Mouse (Mus musculus) CH12.LX (cell line): Measurements from ENCODE around the gene Ddr1. TPM values are rescaled to one million over a fixed set of nuclear protein-coding genes. Genes with fewer than 3 reads are reported as not detected.

ENCODE experiments used
- DNase-seq: peaks from one replicate; pipeline ENCODE4 v3.0.0-alpha.2; 2013; ENCODE audit errors: extremely low read depth
- H3K27ac ChIP-seq: 2 replicates; pipeline ENCODE4 v1.5.1; 2012; ENCODE audit warnings: low read depth, mild to moderate bottlenecking, control low read depth, moderate library complexity; ENCODE audit not compliant: insufficient read depth
- H3K27me3 ChIP-seq: replicated peaks from 2 replicates; pipeline ENCODE3; 2012; ENCODE audit warnings: inconsistent platforms
- H3K36me3 ChIP-seq, 2 experiments: replicated peaks in 1 of 2; 2 replicates each; pipeline versions ENCODE3 to v1.6.1; 2012; ENCODE audit warnings: inconsistent platforms in 1 of 2, low read length in 1 of 2, mild to moderate bottlenecking in 1 of 2, mixed read lengths in 1 of 2, moderate library complexity in 1 of 2; ENCODE audit not compliant: control insufficient read depth in 1 of 2, insufficient read depth in 1 of 2
- H3K4me1 ChIP-seq, 2 experiments: 2 replicates each; pipeline ENCODE4 v1.6.1; 2012; ENCODE audit warnings: inconsistent platforms in 1 of 2, moderate library complexity in 1 of 2; ENCODE audit not compliant: insufficient read depth in 2 of 2, control insufficient read depth in 1 of 2
- H3K4me2 ChIP-seq: 2 replicates; pipeline ENCODE4 v1.6.1; 2012; ENCODE audit warnings: low read depth, mild to moderate bottlenecking, control low read depth; ENCODE audit not compliant: poor library complexity, insufficient read depth, severe bottlenecking
- H3K4me3 ChIP-seq, 3 experiments: fragments of 150-350 bp in 1 of 3; sonication (generic) in 1 of 3; replicated peaks in 1 of 3; 2 replicates each; pipeline versions ENCODE3 to v1.5.1; 2011 to 2012; ENCODE audit warnings: low read depth in 2 of 3, low read length in 2 of 3, mild to moderate bottlenecking in 2 of 3, moderate library complexity in 2 of 3, control low read depth in 1 of 3, improper control_type of control experiment in 1 of 3, inconsistent platforms in 1 of 3, mixed read lengths in 1 of 3; ENCODE audit not compliant: poor library complexity in 1 of 3
- H3K79me2 ChIP-seq: replicated peaks from 2 replicates; pipeline ENCODE4 v1.6.1; 2012; ENCODE audit warnings: mild to moderate bottlenecking, moderate library complexity; ENCODE audit not compliant: control insufficient read depth, poor library complexity, insufficient read depth, severe bottlenecking; ENCODE audit errors: extremely low read depth
- H3K9ac ChIP-seq: 2 replicates; pipeline ENCODE4 v1.6.1; 2012; ENCODE audit warnings: low read depth, mild to moderate bottlenecking, control low read depth, moderate library complexity; ENCODE audit not compliant: insufficient read depth
- H3K9me3 ChIP-seq: replicated peaks from 2 replicates; pipeline ENCODE3; 2012; ENCODE audit warnings: low read length, inconsistent platforms, mixed read lengths
- CHD2 ChIP-seq: IDR thresholded peaks from 2 replicates; pipeline ENCODE4 v1.6.1; 2011; ENCODE audit warnings: low read length, improper control_type of control experiment
- E2F4 ChIP-seq: IDR thresholded peaks from 2 replicates; pipeline ENCODE4 v1.6.1; 2011; ENCODE audit warnings: low read depth, low read length, improper control_type of control experiment; ENCODE audit not compliant: insufficient replicate concordance
- ELF1 ChIP-seq: IDR thresholded peaks from 2 replicates; pipeline ENCODE4 v1.6.1; 2014; ENCODE audit warnings: low read depth, mild to moderate bottlenecking, inconsistent platforms, low read length, improper control_type of control experiment
- ETS1 ChIP-seq: conservative IDR thresholded peaks from 2 replicates; pipeline ENCODE4 v1.6.1; 2012; ENCODE audit warnings: low read depth, mild to moderate bottlenecking, inconsistent platforms, low read length, improper control_type of control experiment, moderate library complexity
- GABPA ChIP-seq: IDR thresholded peaks from 2 replicates; pipeline ENCODE4 v1.6.1; 2012; ENCODE audit warnings: low read depth, low read length, improper control_type of control experiment, inconsistent platforms; ENCODE audit not compliant: insufficient replicate concordance
- KAT2A ChIP-seq: IDR thresholded peaks from 2 replicates; pipeline ENCODE4 v1.6.1; 2012; ENCODE audit warnings: low read length, improper control_type of control experiment, inconsistent platforms; ENCODE audit not compliant: insufficient replicate concordance
- MAFK ChIP-seq: IDR thresholded peaks from 2 replicates; pipeline ENCODE4 v1.6.1; 2011; ENCODE audit warnings: low read length, improper control_type of control experiment; ENCODE audit not compliant: insufficient replicate concordance
- MAX ChIP-seq: IDR thresholded peaks from 2 replicates; pipeline ENCODE4 v1.6.1; 2011; ENCODE audit warnings: low read length, improper control_type of control experiment
- MAZ ChIP-seq: IDR thresholded peaks from 2 replicates; pipeline ENCODE4 v1.6.1; 2012; ENCODE audit warnings: low read depth, mild to moderate bottlenecking, inconsistent platforms, low read length, improper control_type of control experiment, moderate library complexity
- MEF2A ChIP-seq: IDR thresholded peaks from 2 replicates; pipeline ENCODE4 v1.6.1; 2014; ENCODE audit warnings: low read depth, mild to moderate bottlenecking, inconsistent platforms, low read length, improper control_type of control experiment, borderline replicate concordance
- NELFE ChIP-seq: IDR thresholded peaks from 2 replicates; pipeline ENCODE4 v1.6.1; 2011; ENCODE audit warnings: low read depth, low read length, improper control_type of control experiment
- PAX5 ChIP-seq: IDR thresholded peaks from 2 replicates; pipeline ENCODE4 v1.6.1; 2012; ENCODE audit warnings: low read length, inconsistent platforms, mixed read lengths
- POLR2A ChIP-seq: IDR thresholded peaks from 2 replicates; pipeline ENCODE4 v1.6.1; 2011; ENCODE audit warnings: low read depth, mild to moderate bottlenecking, improper control_type of control experiment, low read length
- POLR2AphosphoS2 ChIP-seq: IDR thresholded peaks from 2 replicates; pipeline ENCODE4 v1.6.1; 2011; ENCODE audit warnings: low read depth, low read length, improper control_type of control experiment
- RCOR1 ChIP-seq: conservative IDR thresholded peaks from 2 replicates; pipeline ENCODE4 v1.6.1; 2012; ENCODE audit warnings: low read depth, mild to moderate bottlenecking, inconsistent platforms, low read length, improper control_type of control experiment
- SIN3A ChIP-seq: IDR thresholded peaks from 2 replicates; pipeline ENCODE4 v1.6.1; 2012; ENCODE audit warnings: low read length, improper control_type of control experiment, inconsistent platforms
- TBP ChIP-seq: conservative IDR thresholded peaks from 2 replicates; pipeline ENCODE4 v1.6.1; 2011; ENCODE audit warnings: low read depth, low read length, improper control_type of control experiment
- ZNF384 ChIP-seq: IDR thresholded peaks from 2 replicates; pipeline ENCODE4 v1.6.1; 2012; ENCODE audit warnings: low read depth, low read length, improper control_type of control experiment, inconsistent platforms
- dilution Hi-C: fragments of 300-500 bp; cut with MboI; formaldehyde crosslinking; loops from 2 replicates; pipeline ENCODE4 v1.14.3; 2020; ENCODE audit warnings: low sequenced_read_pairs; ENCODE audit not compliant: extremely low pct_unique_long_range_greater_than_20kb, extremely low pct_ligation_motif_present
- in situ Hi-C: fragments of 300-500 bp; cut with MboI; formaldehyde crosslinking; loops from 3 replicates; pipeline ENCODE4 v1.14.3; 2019; ENCODE audit warnings: low sequenced_read_pairs, low pct_ligation_motif_present, low pct_unique_long_range_greater_than_20kb, mixed read lengths
- polyA plus RNA-seq: library from polyadenylated mRNA; unstranded; fragments of >175 nt; gene quantifications from 2 replicates; pipeline ENCODE4 v1.2.1, GENCODE M21; 2012; ENCODE audit warnings: low read depth; ENCODE audit not compliant: insufficient read length
- total RNA-seq, 2 experiments: library from RNA; depleted of rRNA; stranded (reverse); fragments of 300-350 nt in 1 of 2; fragments of >200 nt in 1 of 2; gene quantifications; 2 replicates each; pipeline ENCODE4 v1.2.3; 2012 to 2014

The Ddr1 gene
- total and polyA plus RNA-seq, 3 experiments: 0.83 to 3.6 (median 3.1) TPM

- H3K27ac ChIP-seq: no peak overlapping the region
- H3K9me3 ChIP-seq: peaks cover 5% of the 10 kb centered on the region
- no peaks in the 10 kb centered on the region for H3K79me2 ChIP-seq
- in situ Hi-C loops: no loop called here
- H3K9ac ChIP-seq: no peak overlapping the region
- peaks cover 0 to 21% of the 10 kb centered on the region in 2 experiments; a peak in 2 of 4 replicates for H3K4me1 ChIP-seq
- TF ChIP-seq KAT2A (no peak), E2F4 (no peak), MAZ (no peak), MAFK (no peak), GABPA (no peak), ELF1 (no peak), NELFE (no peak), POLR2AphosphoS2 (no peak), SIN3A (no peak), CHD2 (no peak), PAX5 (no peak), ETS1 (no peak), POLR2A (no peak), ZNF384 (no peak), RCOR1 (no peak), MEF2A (no peak), MAX (no peak)
- TF ChIP-seq, all 38 proteins: peak for 0
- peaks cover 2 to 5% of the 10 kb centered on the region in 2 experiments for H3K36me3 ChIP-seq
- peaks cover 26% of the 10 kb centered on the region for H3K27me3 ChIP-seq
- H3K4me3 ChIP-seq: no peak overlapping the region
- H3K4me2 ChIP-seq: no peak overlapping the region
- dilution Hi-C loops: no loop called here
- no peak for DNase-seq
Observed at GRCm38 (mm10) chr17:35693906-35694305, 10.5 kb downstream of the Ddr1 start.

- H3K4me2 ChIP-seq: no peak overlapping the region
- no peak for DNase-seq
- in situ Hi-C loops (no loop called here), dilution Hi-C loops (no loop called here)
- no peak overlapping the region for H3K9ac ChIP-seq
- peaks cover 12% of the 10 kb centered on the region for H3K27me3 ChIP-seq
- TF ChIP-seq TBP: no peak
- H3K27ac ChIP-seq: no peak overlapping the region
- no peaks in the 10 kb centered on the region for H3K79me2 ChIP-seq
- H3K4me1 ChIP-seq: peaks cover 5 to 28% of the 10 kb centered on the region in 2 experiments; a peak in 2 of 4 replicates
- H3K9me3 ChIP-seq: peaks cover 5% of the 10 kb centered on the region
- peaks cover 11 to 12% of the 10 kb centered on the region in 2 experiments for H3K36me3 ChIP-seq
- no peak overlapping the region for H3K4me3 ChIP-seq
Observed at GRCm38 (mm10) chr17:35692368-35692767, 12.1 kb downstream of the Ddr1 start.
